Mouse (Mus musculus) bone marrow macrophage, adult 2 months (primary cell): Measurements from ENCODE around the gene Tpst1.

Experiments
- CTCF ChIP-seq: IDR thresholded peaks from 2 replicates; pipeline ENCODE4 v1.5.1; 2012; ENCODE audit warnings: low read depth, mild to moderate bottlenecking, low read length, moderate library complexity
- POLR2A ChIP-seq: IDR thresholded peaks from 2 replicates; pipeline ENCODE4 v1.6.1; 2012; ENCODE audit warnings: mild to moderate bottlenecking, low read depth, low read length, borderline replicate concordance

DNA sequence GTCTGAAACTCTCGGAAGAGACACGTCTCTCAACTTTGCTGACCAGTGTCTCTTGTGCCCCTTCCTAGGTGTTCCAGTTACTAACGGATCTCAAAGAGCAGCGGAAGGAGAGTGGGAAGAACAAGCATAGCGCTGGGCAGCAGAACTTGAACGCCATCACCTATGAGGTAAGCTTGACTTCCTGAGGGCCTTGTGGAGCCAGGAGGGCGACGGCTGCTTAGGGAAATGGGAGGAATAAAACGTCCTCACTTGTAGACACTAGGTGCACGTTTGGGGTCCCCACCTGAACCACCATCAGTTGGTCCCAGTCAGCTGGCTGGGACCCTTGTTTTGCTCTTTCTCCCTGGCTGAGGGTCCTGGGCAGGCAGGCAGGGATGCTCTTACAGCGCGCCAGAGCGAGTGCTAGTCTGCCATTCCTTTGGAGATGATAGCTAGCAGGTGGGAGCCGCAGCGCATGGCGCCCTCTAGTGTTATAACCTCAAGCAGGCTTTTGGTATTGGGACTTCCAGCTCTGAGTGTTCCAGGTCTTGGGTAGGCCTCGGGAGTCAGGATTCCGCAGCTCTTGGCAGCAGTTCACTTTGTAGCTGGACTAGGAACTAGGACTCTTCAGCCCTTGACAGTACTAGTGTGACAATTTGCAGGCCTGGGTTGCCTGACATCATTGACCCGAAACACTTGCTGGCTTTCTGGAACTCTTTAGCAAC lies 35.2 kb upstream of the Tpst1 start:
- peak; percentile 79 for TF ChIP-seq CTCF
- no peak for TF ChIP-seq POLR2A
